Mouse (Mus musculus) lung, adult 2 months (tissue): ENCODE measurements around the gene Tenm3.

Source experiments
- CTCF ChIP-seq: fragments of 200-500 bp; IDR thresholded peaks from 2 replicates; pipeline ENCODE4 v1.5.1; 2011; ENCODE audit warnings: mild to moderate bottlenecking, low read length, control low read depth; ENCODE audit not compliant: insufficient read depth
- POLR2A ChIP-seq: fragments of 200-500 bp; IDR thresholded peaks from 2 replicates; pipeline ENCODE4 v1.6.1; 2011; ENCODE audit warnings: low read depth, mild to moderate bottlenecking, control low read depth, low read length, borderline replicate concordance; ENCODE audit errors: extremely low read depth

DNA sequence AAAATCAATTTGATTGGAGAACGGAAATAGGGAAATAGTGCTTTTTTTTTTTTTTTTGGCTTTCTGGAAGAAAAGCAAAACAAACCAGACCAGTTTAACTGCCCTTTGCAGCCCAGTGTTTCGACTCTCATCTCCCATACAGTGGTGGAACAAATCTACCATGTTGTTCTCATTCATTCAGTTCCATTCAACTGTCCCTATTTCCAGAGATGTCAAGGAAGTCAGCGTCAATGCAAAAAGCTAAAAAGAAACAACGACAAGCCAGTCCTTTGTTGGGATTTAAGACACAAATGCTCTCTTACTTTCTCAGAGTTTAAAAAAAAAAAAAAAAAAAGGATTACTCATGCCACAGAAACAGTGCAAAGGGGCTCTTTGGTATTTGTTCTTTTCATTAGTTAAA lies 502.1 kb downstream of the Tenm3 start:
- TF ChIP-seq CTCF (no peak), POLR2A (no peak)
